Mouse (Mus musculus) urinary bladder, adult 2 months (tissue): Measurements from ENCODE around the gene Dab1. TPM values are rescaled to one million over a fixed set of nuclear protein-coding genes. Genes with fewer than 3 reads are reported as not detected.

Source experiments
- DNase-seq: peaks from one replicate; pipeline ENCODE4 v3.0.0; 2022; ENCODE audit warnings: low spot score
- polyA plus RNA-seq: library from polyadenylated mRNA; depleted of rRNA; stranded (reverse); fragments of >200 nt; gene quantifications from 2 replicates; pipeline ENCODE4 v1.2.3, GENCODE M21; 2012

The Dab1 gene
- polyA plus RNA-seq, 1 experiment = 2.6 TPM

GRCm38 (mm10) chr4:104729185-104729584 lies 1110.0 kb downstream of the Dab1 start:
- DNase-seq = no peak

GRCm38 (mm10) chr4:104746500-104746899 lies 1127.3 kb downstream of the Dab1 start:
- DNase-seq = no peak

GRCm38 (mm10) chr4:104754090-104754489 lies 1134.9 kb downstream of the Dab1 start:
- DNase-seq = no peak

- DNase-seq = no peak
Measured at GRCm38 (mm10) chr4:104760878-104761624, 1141.9 kb downstream of the Dab1 start.

GRCm38 (mm10) chr4:104766065-104766464 lies 1146.9 kb downstream of the Dab1 start, which contains the start of gene C8b:
TSS of gene C8b (plus strand) at chr4:104766317.
- DNase-seq = no peak

GRCm38 (mm10) chr4:104768190-104768589 lies 1149.0 kb downstream of the Dab1 start:
- no peak for DNase-seq

- no peak for DNase-seq
Measured at GRCm38 (mm10) chr4:104769602-104770001, 1150.4 kb downstream of the Dab1 start.

- no peak for DNase-seq
Measured at GRCm38 (mm10) chr4:104770331-104770730, 1151.2 kb downstream of the Dab1 start.

GRCm38 (mm10) chr4:104775601-104776000 lies 1156.4 kb downstream of the Dab1 start:
- no peak for DNase-seq

- DNase-seq = no peak
Measured at GRCm38 (mm10) chr4:104779460-104779859, 1160.3 kb downstream of the Dab1 start.

GRCm38 (mm10) chr4:104781441-104781840 lies 1162.3 kb downstream of the Dab1 start:
- no peak for DNase-seq

GRCm38 (mm10) chr4:104782346-104782745 lies 1163.2 kb downstream of the Dab1 start:
- DNase-seq = no peak

- no peak for DNase-seq
Measured at GRCm38 (mm10) chr4:104792111-104792510, 1173.0 kb downstream of the Dab1 start.
